ENCODE assay signal across 10 mouse cellular contexts in genomic region chr13:37389296-37389695, GRCm38 (mm10). TPM values are rescaled to one million over a fixed set of nuclear protein-coding genes. Genes with fewer than 3 reads are reported as not detected.
DNase-seq lines count a peak whose midpoint lies in the region; ATAC-seq and TF ChIP-seq lines count a peak whose summit lies in the region.
"Had no signal": no experiment of that assay in that cellular context is flagged by ENCODE, and none has a peak within 500 bp of the region (broad histone marks: within the 10 kb centered on the region; RNA-seq: fewer than 3 reads in every experiment).

No protein-coding gene starts in this region.

- no peak for TF ChIP-seq EP300 in lung, postnatal 0 days (IDR thresholded peaks at IDR 0.05)

- DNase-seq in heart, adult 11 months, result peak; percentile 93
- DNase-seq in heart, embryonic 10.5 days (ENCODE audit: low spot score), result no peak
- peak; percentile 35 for DNase-seq in lung, postnatal 0 days (ENCODE audit: low spot score)
- DNase-seq in lung, postnatal 25 days (ENCODE audit: low spot score), result no peak
- DNase-seq in right cerebral cortex, postnatal 14 days, result peak; percentile 13
- DNase-seq in urinary bladder, postnatal 10 days (ENCODE audit: low spot score), result no peak
- no peak for DNase-seq in urinary bladder, adult 2 months (ENCODE audit: low spot score)
- DNase-seq: liver had no signal

- WGBS in heart, embryonic 10.5 days, result 27% methylated on average over 5 of the region's 5 CpGs
- 27% methylated on average over 5 of the region's 5 CpGs for WGBS in lung, postnatal 0 days
- 14% methylated on average over 5 of the region's 5 CpGs for WGBS in heart, embryonic 12.5 days

- peak; percentile 43 for ATAC-seq in lung, postnatal 0 days
- no peak; the same call in 1 of the 2 replicates for ATAC-seq in heart, embryonic 12.5 days (ENCODE audit: insufficient number of reproducible peaks, low FRiP score)
- ATAC-seq: CD4-positive, CD25-positive, alpha-beta regulatory T cell, adult 4 months had no signal

- TF ChIP-seq CTCF in lung, postnatal 0 days (IDR thresholded peaks at IDR 0.05), result no peak

- no peak overlapping the region for H3K4me2 ChIP-seq in lung, postnatal 0 days (replicated peaks; ENCODE audit: low read depth, low read length)
- peak overlapping the region; percentile 14 for H3K4me2 ChIP-seq in heart, embryonic 12.5 days

- H3K27me3 ChIP-seq in heart, embryonic 10.5 days (ENCODE audit: insufficient read depth, poor library complexity, severe bottlenecking), result no peaks in the 10 kb centered on the region
- no peaks in the 10 kb centered on the region for H3K27me3 ChIP-seq in lung, postnatal 0 days (replicated peaks; ENCODE audit: insufficient read depth, low read length)
- H3K27me3 ChIP-seq in heart, embryonic 12.5 days (replicated peaks), result no peaks in the 10 kb centered on the region

- H3K9ac ChIP-seq in lung, postnatal 0 days (replicated peaks; ENCODE audit: low read depth), result no peak overlapping the region
- no peak overlapping the region for H3K9ac ChIP-seq in heart, embryonic 12.5 days

- no peak overlapping the region for H3K27ac ChIP-seq in heart, embryonic 10.5 days
- peak overlapping the region; percentile 34; the same call in 1 of the 2 replicates for H3K27ac ChIP-seq in lung, postnatal 0 days (ENCODE audit: low read length)
- H3K27ac ChIP-seq in heart, embryonic 12.5 days (ENCODE audit: poor library complexity, severe bottlenecking), result no peak overlapping the region

- H3K9me3 ChIP-seq in heart, embryonic 10.5 days, result no peaks in the 10 kb centered on the region
- H3K9me3 ChIP-seq in lung, postnatal 0 days (ENCODE audit: low read length), result no peaks in the 10 kb centered on the region
- H3K9me3 ChIP-seq in heart, embryonic 12.5 days (replicated peaks), result no peaks in the 10 kb centered on the region

- H3K4me1 ChIP-seq in heart, embryonic 10.5 days, result peaks cover 26% of the 10 kb centered on the region
- H3K4me1 ChIP-seq in lung, postnatal 0 days (ENCODE audit: insufficient read depth, low read depth, low read length), result no peaks in the 10 kb centered on the region
- peaks cover 28% of the 10 kb centered on the region for H3K4me1 ChIP-seq in heart, embryonic 12.5 days (replicated peaks)

- no peak overlapping the region for H3K4me3 ChIP-seq in heart, embryonic 10.5 days
- no peak overlapping the region for H3K4me3 ChIP-seq in lung, postnatal 0 days (ENCODE audit: low read depth, low read length)
- H3K4me3 ChIP-seq in heart, embryonic 12.5 days, result no peak overlapping the region

- no peaks in the 10 kb centered on the region for H3K36me3 ChIP-seq in heart, embryonic 10.5 days
- no peaks in the 10 kb centered on the region for H3K36me3 ChIP-seq in lung, postnatal 0 days (ENCODE audit: insufficient read depth, low read length)
- H3K36me3 ChIP-seq in heart, embryonic 12.5 days, result no peaks in the 10 kb centered on the region

RNA-seq across cellular contexts. Expression of gene Ly86, which starts 44.3 kb away (rescaled TPM):
- polyA plus RNA-seq in heart, embryonic 10.5 days (2016; fragmentation: Nextera tagmentation; extraction: Ambion mirVana), result 0.46 and 1.3 TPM in 2 replicates
- 13.8 and 15.5 TPM in 2 replicates for polyA plus RNA-seq in lung, postnatal 0 days (2015; fragmentation: Nextera tagmentation; extraction: Ambion mirVana)
- polyA plus RNA-seq in heart, embryonic 12.5 days (2016; fragmentation: Nextera tagmentation; extraction: Ambion mirVana), result 2.6 and 3.1 TPM in 2 replicates
- 19.3 and 23.8 TPM in 2 replicates for polyA plus RNA-seq in urinary bladder, adult 2 months (2012; rRNA removed)

Comparison
In these comparisons a context has a peak if more than half of its experiments do, and no peak if none do; other contexts are left out.
1. DNase-seq: peak in heart, adult 11 months (single experiment), lung, postnatal 0 days (single experiment) and right cerebral cortex, postnatal 14 days (single experiment); none in heart, embryonic 10.5 days (single experiment), lung, postnatal 25 days (single experiment), urinary bladder, postnatal 10 days (single experiment) and urinary bladder, adult 2 months (single experiment).